Mouse (Mus musculus): ENCODE results near the gene Asic3. TPM values are rescaled to one million over a fixed set of nuclear protein-coding genes. Genes with fewer than 3 reads are reported as not detected.
"Not testable (repeated sequence)": the region's sequence is repeated elsewhere in the genome, so short reads cannot be mapped to it uniquely, and the experiment has no call there.

Asic3 gene
- polyA plus RNA-seq, 1 experiment from 2014 or later = 0.14 TPM

- H3K4me1 ChIP-seq (replicated peaks; ENCODE audit: control insufficient read depth, insufficient read depth, low read length) = peaks cover 7% of the 10 kb centered on the region
- no peak for ATAC-seq
- peaks cover 9% of the 10 kb centered on the region; the same call in 1 of the 2 replicates for H3K27me3 ChIP-seq (replicated peaks; ENCODE audit: control insufficient read depth, insufficient read depth, low read length)
- H3K4me2 ChIP-seq (ENCODE audit: low read length) = peak within 1 kb of the TSS; percentile 64
- peak within 1 kb of the TSS; percentile 84 for H3K27ac ChIP-seq (ENCODE audit: low read length)
- H3K9ac ChIP-seq (replicated peaks; ENCODE audit: low read depth, low read length) = peak within 1 kb of the TSS; percentile 73
- WGBS = 18% methylated on average over 7 of the region's 7 CpGs
- peak within 1 kb of the TSS; percentile 76 for H3K4me3 ChIP-seq (replicated peaks; ENCODE audit: low read length)
- no peaks in the 10 kb centered on the region for H3K36me3 ChIP-seq (ENCODE audit: control insufficient read depth, insufficient read depth)
- H3K9me3 ChIP-seq (ENCODE audit: control insufficient read depth, low read length) = no peaks in the 10 kb centered on the region
These were observed 19.7 kb upstream of the Asic3 start, which contains the start of gene Abcb8 for GRCm38 (mm10) chr5:24393392-24393997. Abcb8 (plus strand) TSS chr5:24393663.

GRCm38 (mm10) chr5:24394165-24394894 is 18.9 kb upstream of the Asic3 start:
- H3K4me2 ChIP-seq (ENCODE audit: low read length) = peak overlapping the region; percentile 64
- H3K4me3 ChIP-seq (replicated peaks; ENCODE audit: low read length) = peak overlapping the region; percentile 76
- H3K9me3 ChIP-seq (ENCODE audit: control insufficient read depth, low read length) = no peaks in the 10 kb centered on the region
- H3K9ac ChIP-seq (replicated peaks; ENCODE audit: low read depth, low read length) = peak overlapping the region; percentile 73
- no peaks in the 10 kb centered on the region for H3K36me3 ChIP-seq (ENCODE audit: control insufficient read depth, insufficient read depth)
- peak; percentile 98 for ATAC-seq
- peak overlapping the region; percentile 84 for H3K27ac ChIP-seq (ENCODE audit: low read length)
- H3K4me1 ChIP-seq (replicated peaks; ENCODE audit: control insufficient read depth, insufficient read depth, low read length) = peaks cover 7% of the 10 kb centered on the region
- H3K27me3 ChIP-seq (replicated peaks; ENCODE audit: control insufficient read depth, insufficient read depth, low read length) = peaks cover 3% of the 10 kb centered on the region; the same call in 1 of the 2 replicates
- 1% methylated on average over 36 of the region's 36 CpGs for WGBS

GRCm38 (mm10) chr5:24396254-24396653 is 16.9 kb upstream of the Asic3 start:
- not testable (repeated sequence) for H3K36me3 ChIP-seq (ENCODE audit: control insufficient read depth, insufficient read depth); ATAC-seq; H3K27me3 ChIP-seq (replicated peaks; ENCODE audit: control insufficient read depth, insufficient read depth, low read length); H3K4me3 ChIP-seq (replicated peaks; ENCODE audit: low read length); H3K9me3 ChIP-seq (ENCODE audit: control insufficient read depth, low read length); H3K4me1 ChIP-seq (replicated peaks; ENCODE audit: control insufficient read depth, insufficient read depth, low read length); H3K27ac ChIP-seq (ENCODE audit: low read length); H3K9ac ChIP-seq (replicated peaks; ENCODE audit: low read depth, low read length); H3K4me2 ChIP-seq (ENCODE audit: low read length)
- 89% methylated on average over 6 of the region's 6 CpGs for WGBS

- no peak overlapping the region for H3K9ac ChIP-seq (replicated peaks; ENCODE audit: low read depth, low read length)
- peaks cover 7% of the 10 kb centered on the region for H3K4me1 ChIP-seq (replicated peaks; ENCODE audit: control insufficient read depth, insufficient read depth, low read length)
- no peak for ATAC-seq
- H3K27ac ChIP-seq (ENCODE audit: low read length) = no peak overlapping the region
- WGBS = 90% methylated on average over 10 of the region's 10 CpGs
- H3K4me3 ChIP-seq (replicated peaks; ENCODE audit: low read length) = no peak overlapping the region
- H3K9me3 ChIP-seq (ENCODE audit: control insufficient read depth, low read length) = no peaks in the 10 kb centered on the region
- H3K27me3 ChIP-seq (replicated peaks; ENCODE audit: control insufficient read depth, insufficient read depth, low read length) = no peaks in the 10 kb centered on the region
- H3K4me2 ChIP-seq (ENCODE audit: low read length) = no peak overlapping the region
- H3K36me3 ChIP-seq (ENCODE audit: control insufficient read depth, insufficient read depth) = peaks cover 4% of the 10 kb centered on the region; the same call in 1 of the 2 replicates
These were observed 13.5 kb upstream of the Asic3 start for GRCm38 (mm10) chr5:24399686-24400085.

- H3K27me3 ChIP-seq (replicated peaks; ENCODE audit: control insufficient read depth, insufficient read depth, low read length) = no peaks in the 10 kb centered on the region
- H3K4me3 ChIP-seq (replicated peaks; ENCODE audit: low read length) = no peak overlapping the region
- H3K36me3 ChIP-seq (ENCODE audit: control insufficient read depth, insufficient read depth) = peaks cover 4% of the 10 kb centered on the region; the same call in 1 of the 2 replicates
- H3K27ac ChIP-seq (ENCODE audit: low read length) = no peak overlapping the region
- no peak for ATAC-seq
- WGBS = 93% methylated on average over 11 of the region's 11 CpGs
- H3K9me3 ChIP-seq (ENCODE audit: control insufficient read depth, low read length) = no peaks in the 10 kb centered on the region
- peaks cover under 1% of the 10 kb centered on the region; the same call in 1 of the 2 replicates for H3K4me1 ChIP-seq (replicated peaks; ENCODE audit: control insufficient read depth, insufficient read depth, low read length)
- H3K4me2 ChIP-seq (ENCODE audit: low read length) = no peak overlapping the region
- H3K9ac ChIP-seq (replicated peaks; ENCODE audit: low read depth, low read length) = no peak overlapping the region
These were observed 12.8 kb upstream of the Asic3 start for GRCm38 (mm10) chr5:24400362-24400761.

GRCm38 (mm10) chr5:24400911-24401605 is 12.1 kb upstream of the Asic3 start:
- ATAC-seq = no peak
- H3K36me3 ChIP-seq (ENCODE audit: control insufficient read depth, insufficient read depth) = peaks cover 4% of the 10 kb centered on the region; the same call in 1 of the 2 replicates

GRCm38 (mm10) chr5:24401969-24402368 is 11.2 kb upstream of the Asic3 start:
- no peak overlapping the region for H3K27ac ChIP-seq (ENCODE audit: low read length)
- WGBS = 67% methylated on average over 9 of the region's 9 CpGs
- H3K9me3 ChIP-seq (ENCODE audit: control insufficient read depth, low read length) = no peaks in the 10 kb centered on the region
- H3K4me3 ChIP-seq (replicated peaks; ENCODE audit: low read length) = no peak overlapping the region
- ATAC-seq = no peak
- H3K4me1 ChIP-seq (replicated peaks; ENCODE audit: control insufficient read depth, insufficient read depth, low read length) = no peaks in the 10 kb centered on the region
- no peak overlapping the region for H3K4me2 ChIP-seq (ENCODE audit: low read length)
- H3K9ac ChIP-seq (replicated peaks; ENCODE audit: low read depth, low read length) = no peak overlapping the region
- no peaks in the 10 kb centered on the region for H3K27me3 ChIP-seq (replicated peaks; ENCODE audit: control insufficient read depth, insufficient read depth, low read length)
- peaks cover 4% of the 10 kb centered on the region; the same call in 1 of the 2 replicates for H3K36me3 ChIP-seq (ENCODE audit: control insufficient read depth, insufficient read depth)

More at GRCm38 (mm10) chr5:24400911-24401605, 12.1 kb upstream of the Asic3 start:
- H3K4me2 ChIP-seq (ENCODE audit: low read length) = no peak overlapping the region
- no peaks in the 10 kb centered on the region for H3K27me3 ChIP-seq (replicated peaks; ENCODE audit: control insufficient read depth, insufficient read depth, low read length)
- H3K9me3 ChIP-seq (ENCODE audit: control insufficient read depth, low read length) = no peaks in the 10 kb centered on the region
- H3K9ac ChIP-seq (replicated peaks; ENCODE audit: low read depth, low read length) = no peak overlapping the region
- WGBS = 94% methylated on average over 5 of the region's 5 CpGs
- H3K4me3 ChIP-seq (replicated peaks; ENCODE audit: low read length) = no peak overlapping the region
- no peaks in the 10 kb centered on the region for H3K4me1 ChIP-seq (replicated peaks; ENCODE audit: control insufficient read depth, insufficient read depth, low read length)
- no peak overlapping the region for H3K27ac ChIP-seq (ENCODE audit: low read length)

- no peak for ATAC-seq
- no peak overlapping the region for H3K27ac ChIP-seq (ENCODE audit: low read length)
- no peak overlapping the region for H3K9ac ChIP-seq (replicated peaks; ENCODE audit: low read depth, low read length)
- 83% methylated on average over 6 of the region's 6 CpGs for WGBS
- no peaks in the 10 kb centered on the region for H3K4me1 ChIP-seq (replicated peaks; ENCODE audit: control insufficient read depth, insufficient read depth, low read length)
- H3K27me3 ChIP-seq (replicated peaks; ENCODE audit: control insufficient read depth, insufficient read depth, low read length) = no peaks in the 10 kb centered on the region
- no peaks in the 10 kb centered on the region for H3K9me3 ChIP-seq (ENCODE audit: control insufficient read depth, low read length)
- peaks cover 4% of the 10 kb centered on the region; the same call in 1 of the 2 replicates for H3K36me3 ChIP-seq (ENCODE audit: control insufficient read depth, insufficient read depth)
- H3K4me2 ChIP-seq (ENCODE audit: low read length) = no peak overlapping the region
- H3K4me3 ChIP-seq (replicated peaks; ENCODE audit: low read length) = no peak overlapping the region
These were observed 8.4 kb upstream of the Asic3 start for GRCm38 (mm10) chr5:24404594-24405360.
